Mouse (Mus musculus) liver, embryonic 11.5 days (tissue): ENCODE measurements around the gene Ptgdr2. TPM values are rescaled to one million over a fixed set of nuclear protein-coding genes. Genes with fewer than 3 reads are reported as not detected.

ENCODE experiments used
- ATAC-seq: fragments of 200-750 bp; cut with Nextera tagmentation; replicated peaks from 2 replicates; pipeline ENCODE4 v1.8.0; 2017; ENCODE audit warnings: moderate number of reproducible peaks, mild to moderate bottlenecking, moderate TSS enrichment, moderate library complexity; ENCODE audit not compliant: low FRiP score
- DNase-seq: peaks from one replicate; pipeline ENCODE4 v3.0.0-alpha.2; 2017; ENCODE audit warnings: low spot score
- H3K27ac ChIP-seq: fragments of 300-500 bp; sonication (generic); 2 replicates; pipeline ENCODE4 v1.5.1; 2014; ENCODE audit warnings: mild to moderate bottlenecking, low read depth, low read length, control low read depth
- H3K27me3 ChIP-seq: fragments of 300-500 bp; sonication (generic); replicated peaks from 2 replicates; pipeline ENCODE4 v1.6.1; 2014; ENCODE audit warnings: low read length, mixed read lengths; ENCODE audit not compliant: control insufficient read depth, insufficient read depth
- H3K36me3 ChIP-seq: fragments of 300-500 bp; sonication (generic); 2 replicates; pipeline ENCODE4 v1.6.1; 2014; ENCODE audit warnings: mild to moderate bottlenecking, low read length, moderate library complexity, mixed read lengths; ENCODE audit not compliant: control insufficient read depth, insufficient read depth
- H3K4me1 ChIP-seq: fragments of 300-500 bp; sonication (generic); replicated peaks from 2 replicates; pipeline ENCODE4 v1.6.1; 2014; ENCODE audit warnings: low read length, mixed read lengths; ENCODE audit not compliant: control insufficient read depth, insufficient read depth
- H3K4me2 ChIP-seq: fragments of 300-500 bp; sonication (generic); 2 replicates; pipeline ENCODE4 v1.6.1; 2014; ENCODE audit warnings: mild to moderate bottlenecking, control low read depth, moderate library complexity
- H3K4me3 ChIP-seq: fragments of 300-500 bp; sonication (generic); 2 replicates; pipeline ENCODE4 v1.5.1; 2014; ENCODE audit warnings: low read depth, low read length, control low read depth
- H3K9ac ChIP-seq: fragments of 300-500 bp; sonication (generic); 2 replicates; pipeline ENCODE4 v1.6.1; 2014; ENCODE audit warnings: low read depth, low read length, control low read depth
- H3K9me3 ChIP-seq: fragments of 300-500 bp; sonication (generic); 2 replicates; pipeline ENCODE4 v1.6.1; 2016; ENCODE audit warnings: low read length, inconsistent platforms, mixed read lengths; ENCODE audit not compliant: control insufficient read depth
- WGBS: fragments of 180-500 bp; shearing (Covaris S2); extraction: QIAGEN DNeasy Blood & Tissue Kit; methylation state at CpG from one replicate; pipeline ENCODE4 v1.1.7; 2014; 5-methylcytosine and 5-hydroxymethylcytosine counted together
- polyA plus RNA-seq: library from polyadenylated mRNA; unstranded; fragments of >200 nt; fragmentation: Nextera tagmentation; extraction: Ambion mirVana; gene quantifications from 2 replicates; pipeline ENCODE4 v1.2.1, GENCODE M21; 2014

The Ptgdr2 gene
- polyA plus RNA-seq, 1 experiment from 2014 or later, result not detected

- peaks cover 26% of the 10 kb centered on the region for H3K4me1 ChIP-seq
- no peak overlapping the region for H3K27ac ChIP-seq
- H3K27me3 ChIP-seq, result no peaks in the 10 kb centered on the region
- peaks cover 16% of the 10 kb centered on the region for H3K36me3 ChIP-seq
- H3K4me2 ChIP-seq, result peak overlapping the region; percentile 79
- WGBS, result 21% methylated on average over 37 of the region's 37 CpGs
- DNase-seq (peak; percentile 83), ATAC-seq (peak; percentile 81)
- peak overlapping the region; percentile 40 for H3K4me3 ChIP-seq
- peaks cover 3% of the 10 kb centered on the region; the same call in 1 of the 2 replicates for H3K9me3 ChIP-seq
- H3K9ac ChIP-seq, result peak overlapping the region; percentile 64
These were observed 3.3 kb downstream of the Ptgdr2 start for GRCm38 (mm10) chr19:10940097-10940800.

DNA sequence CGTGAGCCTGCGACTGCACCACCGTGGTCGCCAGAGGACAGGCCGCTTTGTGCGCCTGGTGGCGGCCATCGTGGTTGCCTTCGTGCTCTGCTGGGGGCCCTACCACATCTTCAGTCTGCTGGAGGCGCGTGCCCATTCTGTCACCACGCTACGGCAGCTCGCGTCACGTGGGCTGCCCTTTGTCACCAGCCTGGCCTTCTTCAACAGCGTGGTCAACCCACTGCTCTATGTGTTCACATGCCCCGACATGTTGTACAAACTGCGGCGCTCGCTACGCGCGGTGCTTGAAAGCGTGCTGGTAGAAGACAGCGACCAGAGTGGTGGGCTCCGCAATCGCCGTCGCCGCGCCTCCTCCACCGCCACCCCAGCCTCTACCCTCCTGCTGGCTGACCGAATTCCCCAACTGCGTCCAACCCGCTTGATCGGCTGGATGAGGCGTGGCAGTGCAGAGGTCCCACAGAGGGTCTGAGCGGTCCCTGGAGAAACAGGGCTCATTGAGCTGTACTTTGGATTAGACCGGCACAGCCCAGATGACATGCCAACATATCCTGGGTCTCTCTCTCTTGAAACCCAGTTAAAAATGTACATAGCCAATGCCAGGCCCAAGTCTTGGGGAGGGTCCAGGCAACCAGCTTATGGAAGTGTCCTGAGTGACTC is 4.0 kb downstream of the Ptgdr2 start:
- ATAC-seq (peak; percentile 48), DNase-seq (peak; percentile 59)
- Histone ChIP-seq H3K9ac (peak overlapping the region; percentile 64), H3K27ac (no peak overlapping the region), H3K4me2 (peak overlapping the region; percentile 79), H3K27me3 (no peaks in the 10 kb centered on the region), H3K36me3 (peaks cover 17% of the 10 kb centered on the region), H3K9me3 (no peaks in the 10 kb centered on the region), H3K4me3 (peak overlapping the region; percentile 40), H3K4me1 (peaks cover 26% of the 10 kb centered on the region)
- 7% methylated on average over 40 of the region's 40 CpGs for WGBS

DNA sequence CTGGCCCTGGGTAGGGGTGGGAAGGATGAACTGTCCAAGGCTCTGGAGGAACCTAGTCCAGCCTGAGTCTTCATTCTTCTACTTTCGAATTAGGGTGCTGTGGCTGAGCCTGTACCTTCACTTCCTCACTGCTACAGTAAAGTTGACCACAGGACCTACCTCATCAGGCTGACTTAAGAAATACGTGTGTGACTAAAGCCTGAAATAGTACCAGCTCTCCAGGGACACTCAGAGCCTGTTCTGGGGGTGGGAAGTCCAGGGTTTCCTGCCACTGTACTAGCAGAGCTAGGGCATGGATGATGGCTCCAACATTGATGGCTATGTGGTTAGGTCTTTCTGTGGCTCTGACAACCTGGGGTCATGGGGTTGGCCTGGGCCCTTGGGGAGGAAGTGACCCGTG is 7.0 kb downstream of the Ptgdr2 start:
- H3K27me3 ChIP-seq, result no peaks in the 10 kb centered on the region
- no peak overlapping the region for H3K27ac ChIP-seq
- WGBS, result 76% methylated on average over 3 of the region's 3 CpGs
- H3K36me3 ChIP-seq, result peaks cover 23% of the 10 kb centered on the region
- H3K4me3 ChIP-seq, result no peak overlapping the region
- H3K4me2 ChIP-seq, result no peak overlapping the region
- peaks cover 29% of the 10 kb centered on the region for H3K4me1 ChIP-seq
- no peak overlapping the region for H3K9ac ChIP-seq
- ATAC-seq (no peak), DNase-seq (no peak)
- no peaks in the 10 kb centered on the region for H3K9me3 ChIP-seq

GRCm38 (mm10) chr19:10946506-10946905 is 9.5 kb downstream of the Ptgdr2 start:
- Histone ChIP-seq H3K4me1 (peaks cover 20% of the 10 kb centered on the region), H3K4me3 (peak overlapping the region; percentile 95), H3K9me3 (no peaks in the 10 kb centered on the region), H3K27ac (no peak overlapping the region), H3K36me3 (peaks cover 23% of the 10 kb centered on the region), H3K9ac (peak overlapping the region; percentile 92), H3K4me2 (peak overlapping the region; percentile 96), H3K27me3 (no peaks in the 10 kb centered on the region)
- DNase-seq, result no peak
- WGBS, result 74% methylated on average over 3 of the region's 3 CpGs
- no peak for ATAC-seq

DNA sequence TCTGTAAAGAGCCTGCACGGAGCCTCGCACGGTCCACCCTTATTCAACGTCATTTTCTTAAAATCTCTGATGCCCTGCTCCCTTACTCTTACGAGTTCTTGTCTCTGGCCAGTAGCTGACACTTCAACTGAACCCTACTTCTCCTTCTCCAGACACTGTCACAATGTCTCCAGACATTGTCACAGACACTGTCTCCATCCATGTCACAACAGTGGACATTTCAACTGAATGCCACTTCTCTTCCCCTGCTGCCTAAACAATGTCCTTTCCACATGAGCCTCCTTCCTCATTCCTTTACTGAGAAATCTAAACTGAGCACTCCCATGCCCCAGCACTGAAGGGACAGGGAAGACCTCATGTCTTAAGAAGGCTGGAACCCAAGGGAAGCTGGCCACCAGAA is 10.3 kb downstream of the Ptgdr2 start:
- H3K9ac ChIP-seq, result peak overlapping the region; percentile 92
- peak overlapping the region; percentile 95 for H3K4me3 ChIP-seq
- ATAC-seq (no peak), DNase-seq (no peak)
- 72% methylated on average over 5 of the region's 5 CpGs for WGBS
- no peak overlapping the region for H3K27ac ChIP-seq
- H3K36me3 ChIP-seq, result peaks cover 23% of the 10 kb centered on the region
- no peaks in the 10 kb centered on the region for H3K9me3 ChIP-seq
- peak overlapping the region; percentile 96 for H3K4me2 ChIP-seq
- no peaks in the 10 kb centered on the region for H3K27me3 ChIP-seq
- H3K4me1 ChIP-seq, result peaks cover 22% of the 10 kb centered on the region

DNA sequence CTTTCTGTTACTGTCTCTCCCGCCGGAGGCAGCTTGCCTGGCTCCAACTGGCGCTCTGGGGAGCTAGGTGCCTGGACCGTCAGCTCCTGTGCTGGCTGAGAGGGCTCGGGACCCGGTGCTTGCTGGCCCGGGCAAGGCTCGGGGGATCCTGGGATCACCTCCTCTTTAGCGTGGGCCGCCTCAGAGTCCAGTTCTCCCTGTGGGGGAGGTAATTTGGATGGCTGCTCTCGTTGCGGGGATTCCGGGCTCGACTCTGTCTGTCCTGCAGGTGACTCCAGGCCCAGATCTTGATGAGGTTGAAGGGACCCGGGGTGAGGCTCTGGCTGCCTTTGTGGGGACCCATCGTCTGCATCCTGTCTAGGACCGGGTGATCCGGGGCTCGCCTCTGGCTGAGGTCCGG is 11.5 kb downstream of the Ptgdr2 start:
- H3K4me3 ChIP-seq, result peak overlapping the region; percentile 95
- peak overlapping the region; percentile 96 for H3K4me2 ChIP-seq
- peaks cover 21% of the 10 kb centered on the region for H3K36me3 ChIP-seq
- peak overlapping the region; percentile 32; the same call in 1 of the 2 replicates for H3K27ac ChIP-seq
- peak overlapping the region; percentile 92 for H3K9ac ChIP-seq
- no peaks in the 10 kb centered on the region for H3K9me3 ChIP-seq
- H3K27me3 ChIP-seq, result no peaks in the 10 kb centered on the region
- ATAC-seq, result peak; percentile 10; the same call in 1 of the 2 replicates
- WGBS, result under 1% methylated on average over 20 of the region's 20 CpGs
- peak; percentile 44 for DNase-seq
- peaks cover 22% of the 10 kb centered on the region for H3K4me1 ChIP-seq

GRCm38 (mm10) chr19:10949112-10949511 is 12.2 kb downstream of the Ptgdr2 start, which contains the start of gene Ccdc86:
Gene Ccdc86 (minus strand): TSS chr19:10949266.
- Histone ChIP-seq H3K4me1 (peaks cover 22% of the 10 kb centered on the region), H3K27me3 (no peaks in the 10 kb centered on the region), H3K9me3 (no peaks in the 10 kb centered on the region), H3K36me3 (peaks cover 17% of the 10 kb centered on the region), H3K4me2 (peak within 1 kb of the TSS; percentile 96), H3K9ac (peak within 1 kb of the TSS; percentile 92), H3K4me3 (peak within 1 kb of the TSS; percentile 95), H3K27ac (peak within 1 kb of the TSS; percentile 64)
- peak; percentile 94 for DNase-seq
- 0% methylated on average over 30 of the region's 30 CpGs for WGBS
- ATAC-seq, result peak; percentile 93

DNA sequence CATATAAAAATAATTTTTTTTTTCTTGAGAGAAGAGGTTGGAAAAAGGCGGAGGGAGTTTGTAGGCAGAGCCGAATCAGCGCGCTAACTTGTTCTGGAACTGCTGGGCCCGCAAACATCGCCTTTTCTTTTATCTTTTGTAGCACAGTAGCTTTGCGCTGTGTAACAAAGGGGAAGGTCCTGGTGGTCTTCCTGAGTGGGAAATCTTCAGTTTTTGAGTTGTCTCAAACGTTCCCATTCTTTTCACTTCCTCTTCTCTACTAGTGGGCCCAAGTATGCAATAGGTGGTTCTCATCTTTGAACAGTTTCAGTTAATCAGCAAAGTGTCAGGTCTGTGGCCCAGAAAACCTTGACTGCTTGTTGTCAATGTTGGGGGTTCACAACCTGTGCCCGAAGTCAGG is 12.6 kb downstream of the Ptgdr2 start:
- H3K4me2 ChIP-seq, result peak overlapping the region; percentile 96
- DNase-seq (no peak), ATAC-seq (peak; percentile 4; the same call in 1 of the 2 replicates)
- peak overlapping the region; percentile 64 for H3K9ac ChIP-seq
- H3K4me3 ChIP-seq, result peak overlapping the region; percentile 95
- peak overlapping the region; percentile 64 for H3K27ac ChIP-seq
- H3K4me1 ChIP-seq, result peaks cover 22% of the 10 kb centered on the region
- WGBS, result 38% methylated on average over 9 of the region's 9 CpGs
- H3K27me3 ChIP-seq, result no peaks in the 10 kb centered on the region
- no peaks in the 10 kb centered on the region for H3K9me3 ChIP-seq
- peaks cover 13% of the 10 kb centered on the region for H3K36me3 ChIP-seq
